Mouse (Mus musculus) CD4-positive, CD25-positive, alpha-beta regulatory T cell, adult 4 months (primary cell): ENCODE measurements around the gene Slmap. TPM values are rescaled to one million over a fixed set of nuclear protein-coding genes. Genes with fewer than 3 reads are reported as not detected.
"Not testable (repeated sequence)": the region's sequence is repeated elsewhere in the genome, so short reads cannot be mapped to it uniquely, and the experiment has no call there.

Source experiments
- ATAC-seq: one replicate; pipeline ENCODE4 v1.8.0; 2017
- polyA plus RNA-seq, 2 experiments: library from polyadenylated mRNA; unstranded; fragments of 100-300 nt; shearing (Covaris generic); gene quantifications; one replicate each; pipeline ENCODE4 v1.2.1; 2017

Slmap gene
- polyA plus RNA-seq, 2 experiments from 2014 or later = 12.1 to 20.8 TPM

DNA sequence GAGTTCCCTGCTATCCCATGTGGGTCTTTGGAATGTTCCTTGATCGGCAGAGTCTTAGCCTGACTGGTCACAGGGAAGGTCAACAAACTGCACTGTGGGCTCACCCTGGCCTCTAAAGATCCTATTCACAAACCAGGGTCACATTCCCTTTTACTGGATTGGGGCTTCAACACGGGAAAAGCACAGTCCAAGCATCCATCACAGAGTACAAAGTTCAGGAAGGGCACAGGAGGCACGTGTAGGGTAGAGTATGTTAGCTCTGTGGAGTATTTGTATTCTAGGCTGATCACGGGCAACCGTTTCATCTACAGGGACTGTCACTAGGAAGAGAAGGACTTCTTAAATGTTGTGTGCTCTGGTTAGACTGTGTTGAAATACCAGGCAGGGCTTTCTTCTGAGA is 147.7 kb downstream of the Slmap start:
- not testable (repeated sequence) for ATAC-seq

DNA sequence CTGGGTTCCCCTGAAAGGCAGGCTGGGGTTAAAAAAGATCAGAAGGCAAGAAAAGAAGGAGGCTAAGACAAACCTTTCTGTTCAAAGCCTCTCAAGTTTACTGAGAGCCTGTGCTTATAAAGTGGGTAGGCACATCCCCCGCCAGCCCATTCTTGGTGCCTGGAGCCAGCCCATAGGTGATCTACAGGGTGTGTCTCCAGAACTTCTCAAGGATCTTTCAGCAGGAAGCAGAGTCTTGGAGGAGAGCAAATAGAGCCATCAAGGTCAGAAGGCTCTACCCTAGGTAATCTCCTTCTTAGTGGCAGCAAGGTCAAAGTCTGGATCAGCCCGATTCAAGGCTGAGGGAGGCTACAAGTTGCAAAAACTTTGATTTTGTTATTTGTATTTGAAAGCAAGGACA is 149.1 kb downstream of the Slmap start:
- not testable (repeated sequence) for ATAC-seq

DNA sequence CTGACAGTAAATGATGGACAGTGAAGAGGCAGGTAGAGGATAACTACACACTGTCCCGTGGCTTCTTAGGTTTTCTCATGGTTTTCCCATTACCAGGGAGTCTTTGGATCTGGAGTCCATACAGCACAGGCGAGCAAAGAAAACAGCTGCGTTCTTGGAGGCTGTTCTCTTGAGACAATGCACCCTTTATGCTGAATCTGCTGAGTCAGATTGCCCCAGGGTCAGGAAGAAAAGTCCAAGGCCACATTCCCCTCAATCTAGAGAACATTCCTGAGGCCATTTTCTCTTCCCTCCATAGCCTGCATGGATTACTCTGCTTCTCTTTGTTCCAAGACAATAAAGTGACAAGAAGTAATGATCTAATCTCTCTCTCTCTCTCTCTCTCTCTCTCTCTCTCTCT is 155.7 kb downstream of the Slmap start:
- ATAC-seq = no peak

DNA sequence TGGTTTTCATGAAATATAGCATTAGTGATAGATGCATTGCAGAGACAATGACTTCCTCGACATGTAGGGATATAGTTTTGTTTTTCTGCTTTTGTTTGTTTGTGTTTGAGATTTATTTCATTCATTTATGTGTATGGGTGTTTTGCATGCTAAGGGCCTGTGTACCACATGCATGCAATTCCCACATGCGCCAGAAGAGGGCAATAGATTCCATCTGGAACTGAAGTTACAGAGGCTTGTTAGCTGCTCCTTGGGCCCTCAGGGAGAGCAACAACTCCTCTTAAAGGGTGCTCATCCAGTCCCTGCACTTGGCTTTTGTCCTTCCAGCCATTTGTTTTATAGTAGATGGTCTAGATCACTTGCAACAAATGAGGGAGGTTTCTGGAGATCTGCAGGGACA is 158.1 kb downstream of the Slmap start:
- ATAC-seq = no peak

Other genes with a start within 250 kb of the Slmap start
- 1 to 10 TPM; 4.1 to 6.4 TPM for gene Dennd6a, start 38.9 kb upstream of the Slmap start, polyA plus RNA-seq
- gene Arf4, start 103.1 kb upstream of the Slmap start, polyA plus RNA-seq = 100 to 1,000 TPM; 253 to 272 TPM
- 1 to 10 TPM; 3.6 to 4.4 TPM for gene Pde12, start 135.0 kb upstream of the Slmap start, polyA plus RNA-seq
- gene Dnah12, start 158.3 kb upstream of the Slmap start, polyA plus RNA-seq = under 1 TPM in 1 of 2 experiments, not detected in 1; 0.05 TPM